Mouse (Mus musculus): ENCODE data around the gene Hist2h2aa1. TPM values are rescaled to one million over a fixed set of nuclear protein-coding genes. Genes with fewer than 3 reads are reported as not detected.
A peak's percentile ranks its signal among the peaks of the same experiment; 100 is the strongest.

Hist2h2aa1 gene
- polyA plus RNA-seq, 1 experiment from 2014 or later = 15.7 TPM

DNA sequence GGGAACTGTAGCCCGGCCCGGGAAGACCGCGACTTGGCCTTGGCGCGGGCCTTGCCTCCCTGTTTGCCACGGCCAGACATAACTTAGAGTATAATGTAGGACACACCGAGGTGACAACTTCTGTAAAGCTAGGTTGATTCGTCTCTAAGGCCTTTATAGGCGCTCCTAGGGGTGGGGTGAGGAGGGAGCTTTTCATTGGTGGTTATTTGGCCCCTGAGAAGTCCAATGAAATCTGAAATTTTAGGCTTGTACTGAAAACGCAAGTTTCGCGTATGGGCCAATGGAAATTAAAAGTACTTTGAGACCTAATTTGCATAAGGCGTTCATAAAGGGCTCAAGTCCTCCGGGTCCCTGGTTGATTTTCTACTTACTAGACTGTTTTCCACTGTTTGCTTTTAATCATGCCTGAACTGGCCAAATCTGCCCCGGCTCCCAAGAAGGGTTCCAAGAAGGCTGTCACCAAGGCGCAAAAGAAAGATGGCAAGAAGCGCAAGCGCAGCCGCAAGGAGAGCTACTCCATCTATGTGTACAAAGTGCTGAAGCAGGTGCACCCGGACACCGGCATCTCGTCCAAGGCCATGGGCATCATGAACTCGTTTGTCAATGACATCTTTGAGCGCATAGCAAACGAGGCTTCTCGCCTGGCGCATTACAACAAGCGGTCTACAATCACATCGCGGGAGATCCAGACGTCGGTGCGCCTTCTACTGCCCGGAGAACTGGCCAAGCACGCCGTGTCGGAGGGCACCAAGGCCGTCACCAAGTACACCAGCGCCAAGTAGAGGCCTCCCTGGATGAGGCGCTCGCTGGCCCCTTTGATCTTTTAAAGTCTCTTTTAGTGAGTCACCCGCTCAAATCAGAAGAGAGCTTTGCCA is 24.3 kb upstream of the Hist2h2aa1 start, which contains the start of the genes Hist2h2ac and Hist2h2be:
Gene Hist2h2ac (minus strand): TSS at position 116 of the 875 bp plus-strand sequence.
Gene Hist2h2be (plus strand): TSS at position 355 of the 875 bp plus-strand sequence.
- DNase-seq = peak; percentile 96
- Histone ChIP-seq H3K27ac (ENCODE audit: low read depth) (peak within 1 kb of the TSS; percentile 99), H3K4me1 (ENCODE audit: insufficient read depth) (peaks cover 15% of the 10 kb centered on the region; the same call in 1 of the 2 replicates), H3K4me2 (peak within 1 kb of the TSS; percentile 93), H3K27me3 (ENCODE audit: insufficient read depth, low read length) (no peaks in the 10 kb centered on the region), H3K9ac (peak within 1 kb of the TSS; percentile 82), H3K4me3 (ENCODE audit: low read depth, low read length) (peak within 1 kb of the TSS; percentile 52), H3K36me3 (ENCODE audit: insufficient read depth) (no peaks in the 10 kb centered on the region), H3K9me3 (ENCODE audit: low read depth, low read length) (no peaks in the 10 kb centered on the region)
- under 1% methylated on average over 43 of the region's 43 CpGs for WGBS
- ATAC-seq (ENCODE audit: insufficient read depth) = peak; percentile 95
- TF ChIP-seq CTCF (IDR thresholded peaks at IDR 0.05; ENCODE audit: low read depth) = no peak

DNA sequence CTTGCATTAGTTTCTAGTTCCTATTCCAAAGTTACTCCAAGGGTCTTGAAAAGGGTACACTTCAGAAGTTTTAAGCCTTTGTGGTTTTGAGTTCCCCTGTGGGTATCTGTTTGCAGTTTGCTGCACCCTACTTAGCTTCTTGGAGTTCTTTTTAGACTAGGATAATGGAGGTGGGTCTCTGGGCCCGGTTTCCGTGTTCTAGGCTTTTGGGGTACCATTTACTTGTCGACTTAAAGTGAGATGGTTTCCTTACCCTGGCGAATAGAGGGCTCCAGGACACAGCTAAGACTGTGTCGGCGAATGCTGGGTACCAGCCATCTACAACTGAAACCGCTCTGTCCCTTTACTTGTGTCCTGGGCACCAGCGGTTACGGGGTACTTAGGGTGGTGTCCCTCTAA is 23.7 kb upstream of the Hist2h2aa1 start:
- H3K4me3 ChIP-seq (ENCODE audit: low read depth, low read length) = peak overlapping the region; percentile 52
- peak overlapping the region; percentile 93 for H3K4me2 ChIP-seq
- no peak for TF ChIP-seq CTCF (IDR thresholded peaks at IDR 0.05; ENCODE audit: low read depth)
- H3K9ac ChIP-seq = peak overlapping the region; percentile 56
- peak; percentile 17 for DNase-seq
- H3K9me3 ChIP-seq (ENCODE audit: low read depth, low read length) = no peaks in the 10 kb centered on the region
- no peaks in the 10 kb centered on the region for H3K27me3 ChIP-seq (ENCODE audit: insufficient read depth, low read length)
- 25% methylated on average over 9 of the region's 9 CpGs for WGBS
- no peaks in the 10 kb centered on the region for H3K36me3 ChIP-seq (ENCODE audit: insufficient read depth)
- H3K4me1 ChIP-seq (ENCODE audit: insufficient read depth) = peaks cover 16% of the 10 kb centered on the region; the same call in 1 of the 2 replicates
- peak overlapping the region; percentile 99 for H3K27ac ChIP-seq (ENCODE audit: low read depth)
- no peak for ATAC-seq (ENCODE audit: insufficient read depth)

- H3K27ac ChIP-seq (ENCODE audit: low read depth) = no peak overlapping the region
- 93% methylated on average over 4 of the region's 4 CpGs for WGBS
These were observed 22.5 kb upstream of the Hist2h2aa1 start for GRCm38 (mm10) chr3:96222774-96223173.

DNA sequence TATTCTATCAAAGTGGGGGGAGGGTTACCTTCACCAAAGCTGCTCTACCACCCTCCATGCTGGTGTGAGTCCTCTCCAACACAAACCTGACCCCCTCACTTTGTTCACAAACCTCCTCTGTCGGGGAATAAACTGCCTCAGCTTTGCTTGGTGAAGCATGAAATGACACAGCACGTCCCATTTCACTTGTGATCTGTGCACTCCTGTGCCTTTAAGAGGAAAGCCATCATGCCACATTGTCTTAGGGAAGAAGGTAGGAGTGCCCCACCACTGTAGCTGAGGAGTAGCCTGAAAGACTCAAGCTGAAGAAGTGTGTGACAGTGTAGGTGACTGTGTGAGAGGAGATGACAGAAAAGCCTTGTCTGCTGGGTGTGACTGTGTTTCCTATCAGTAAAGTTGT is 19.9 kb upstream of the Hist2h2aa1 start:
- DNase-seq (no peak), ATAC-seq (ENCODE audit: insufficient read depth) (no peak)
- Histone ChIP-seq H3K4me2 (no peak overlapping the region), H3K27me3 (ENCODE audit: insufficient read depth, low read length) (no peaks in the 10 kb centered on the region), H3K27ac (ENCODE audit: low read depth) (no peak overlapping the region), H3K9me3 (ENCODE audit: low read depth, low read length) (no peaks in the 10 kb centered on the region), H3K4me3 (ENCODE audit: low read depth, low read length) (no peak overlapping the region), H3K36me3 (ENCODE audit: insufficient read depth) (no peaks in the 10 kb centered on the region), H3K4me1 (ENCODE audit: insufficient read depth) (peaks cover 19% of the 10 kb centered on the region; the same call in 1 of the 2 replicates), H3K9ac (peak overlapping the region; percentile 9; the same call in 1 of the 2 replicates)
- TF ChIP-seq CTCF (IDR thresholded peaks at IDR 0.05; ENCODE audit: low read depth) = no peak
- WGBS = 52% methylated on average over 2 of the region's 2 CpGs

More at GRCm38 (mm10) chr3:96222774-96223173, 22.5 kb upstream of the Hist2h2aa1 start:
- no peaks in the 10 kb centered on the region for H3K36me3 ChIP-seq (ENCODE audit: insufficient read depth)
- H3K9ac ChIP-seq = no peak overlapping the region
- no peaks in the 10 kb centered on the region for H3K27me3 ChIP-seq (ENCODE audit: insufficient read depth, low read length)
- H3K9me3 ChIP-seq (ENCODE audit: low read depth, low read length) = no peaks in the 10 kb centered on the region
- no peak for ATAC-seq (ENCODE audit: insufficient read depth)
- peaks cover 19% of the 10 kb centered on the region; the same call in 1 of the 2 replicates for H3K4me1 ChIP-seq (ENCODE audit: insufficient read depth)
- no peak for TF ChIP-seq CTCF (IDR thresholded peaks at IDR 0.05; ENCODE audit: low read depth)
- peak overlapping the region; percentile 93 for H3K4me2 ChIP-seq
- DNase-seq = no peak
- peak overlapping the region; percentile 52; the same call in 1 of the 2 replicates for H3K4me3 ChIP-seq (ENCODE audit: low read depth, low read length)

- H3K4me2 ChIP-seq = no peak overlapping the region
- 49% methylated on average over 8 of the region's 8 CpGs for WGBS
- DNase-seq (no peak), ATAC-seq (ENCODE audit: insufficient read depth) (peak; percentile 29; the same call in 1 of the 2 replicates)
- H3K4me3 ChIP-seq (ENCODE audit: low read depth, low read length) = no peak overlapping the region
- H3K27me3 ChIP-seq (ENCODE audit: insufficient read depth, low read length) = no peaks in the 10 kb centered on the region
- no peak for TF ChIP-seq CTCF (IDR thresholded peaks at IDR 0.05; ENCODE audit: low read depth)
- no peaks in the 10 kb centered on the region for H3K36me3 ChIP-seq (ENCODE audit: insufficient read depth)
- peaks cover 15% of the 10 kb centered on the region; the same call in 1 of the 2 replicates for H3K4me1 ChIP-seq (ENCODE audit: insufficient read depth)
- no peak overlapping the region for H3K9ac ChIP-seq
- no peaks in the 10 kb centered on the region for H3K9me3 ChIP-seq (ENCODE audit: low read depth, low read length)
- H3K27ac ChIP-seq (ENCODE audit: low read depth) = peak overlapping the region; percentile 18; the same call in 1 of the 2 replicates
These were observed 18.3 kb upstream of the Hist2h2aa1 start for GRCm38 (mm10) chr3:96226695-96227648.

- Histone ChIP-seq H3K4me1 (ENCODE audit: insufficient read depth) (0 out of 2 replicates have a peak, but pooled peaks cover 5% of the 10 kb centered on the region), H3K9me3 (ENCODE audit: low read depth, low read length) (no peaks in the 10 kb centered on the region), H3K4me2 (no peak overlapping the region), H3K27ac (ENCODE audit: low read depth) (no peak overlapping the region), H3K4me3 (ENCODE audit: low read depth, low read length) (no peak overlapping the region), H3K27me3 (ENCODE audit: insufficient read depth, low read length) (no peaks in the 10 kb centered on the region), H3K9ac (no peak overlapping the region), H3K36me3 (ENCODE audit: insufficient read depth) (no peaks in the 10 kb centered on the region)
- TF ChIP-seq CTCF (IDR thresholded peaks at IDR 0.05; ENCODE audit: low read depth) = no peak
- WGBS = 48% methylated on average over 2 of the region's 2 CpGs
- ATAC-seq (ENCODE audit: insufficient read depth) (no peak), DNase-seq (no peak)
These were observed 16.5 kb upstream of the Hist2h2aa1 start for GRCm38 (mm10) chr3:96228828-96229227.

All from lung, embryonic 14.5 days (tissue).